Mouse (Mus musculus) embryonic fibroblast, embryonic 13.5 days (primary cell): ENCODE data around the gene Unc5c.

ENCODE experiments used
- CTCF ChIP-seq: IDR thresholded peaks from 2 replicates; pipeline ENCODE4 v1.5.1; 2011; ENCODE audit warnings: mild to moderate bottlenecking, control low read depth, low read length, moderate library complexity, borderline replicate concordance; ENCODE audit not compliant: insufficient read depth
- POLR2A ChIP-seq: IDR thresholded peaks from 2 replicates; pipeline ENCODE4 v1.6.1; 2011; ENCODE audit warnings: low read depth, mild to moderate bottlenecking, control low read depth, low read length, moderate library complexity

- no peak for TF ChIP-seq CTCF
- TF ChIP-seq POLR2A: no peak
Observed at GRCm38 (mm10) chr3:141701381-141701909, 236.4 kb downstream of the Unc5c start.
